Mouse (Mus musculus): ENCODE measurements around the gene Lrp4. TPM values are rescaled to one million over a fixed set of nuclear protein-coding genes. Genes with fewer than 3 reads are reported as not detected.

Lrp4 gene
- 13.9 and 15.4 TPM in 2 replicates for polyA plus RNA-seq (2015; fragmentation: Nextera tagmentation; extraction: Ambion mirVana)

GRCm38 (mm10) chr2:91457259-91457655, at the start of gene Lrp4:
Gene Lrp4, plus strand, starts transcription at chr2:91457511.
- Histone ChIP-seq H3K4me3 (ENCODE audit: low read length) (peak within 1 kb of the TSS; percentile 90), H3K27me3 (ENCODE audit: control insufficient read depth, insufficient read depth, low read depth, low read length) (no peaks in the 10 kb centered on the region), H3K27ac (ENCODE audit: low read length) (peak within 1 kb of the TSS; percentile 98), H3K9me3 (ENCODE audit: control insufficient read depth, low read length) (peaks cover 4% of the 10 kb centered on the region; the same call in 1 of the 2 replicates), H3K4me1 (replicated peaks; ENCODE audit: control insufficient read depth, insufficient read depth, low read length) (peaks cover 47% of the 10 kb centered on the region), H3K36me3 (ENCODE audit: control insufficient read depth, insufficient read depth, low read length) (no peaks in the 10 kb centered on the region), H3K9ac (ENCODE audit: low read length) (peak within 1 kb of the TSS; percentile 95), H3K4me2 (ENCODE audit: low read depth, low read length) (peak within 1 kb of the TSS; percentile 74)
- ATAC-seq (ENCODE audit: low read depth) = peak; percentile 83
- 0% methylated on average over 16 of the region's 36 CpGs for WGBS

DNA sequence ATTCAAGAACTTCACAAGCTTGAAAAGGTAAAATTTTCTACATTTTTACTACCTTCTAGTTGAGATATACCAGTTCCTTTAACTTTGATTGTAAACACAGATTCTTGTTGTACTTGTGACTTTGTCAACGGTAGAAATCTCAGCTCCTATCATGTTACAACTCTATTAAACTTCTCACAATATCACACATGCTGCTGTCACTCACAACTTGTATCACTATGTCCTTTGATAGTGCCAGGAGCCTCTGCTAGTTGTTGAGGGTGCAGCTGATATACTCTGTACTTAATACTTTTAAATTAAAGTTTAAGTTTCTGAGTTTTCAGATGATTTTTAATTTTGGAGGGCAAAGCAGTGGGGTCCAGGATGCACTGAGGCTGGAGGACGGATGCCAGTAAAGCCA, 49.3 kb upstream of the Lrp4 start:
- H3K36me3 ChIP-seq (ENCODE audit: control insufficient read depth, insufficient read depth, low read length) = no peaks in the 10 kb centered on the region
- no peak overlapping the region for H3K9ac ChIP-seq (ENCODE audit: low read length)
- ATAC-seq (ENCODE audit: low read depth) = no peak
- no peak overlapping the region for H3K27ac ChIP-seq (ENCODE audit: low read length)
- H3K4me1 ChIP-seq (replicated peaks; ENCODE audit: control insufficient read depth, insufficient read depth, low read length) = peaks cover 10% of the 10 kb centered on the region
- H3K27me3 ChIP-seq (ENCODE audit: control insufficient read depth, insufficient read depth, low read depth, low read length) = no peaks in the 10 kb centered on the region
- no peaks in the 10 kb centered on the region for H3K9me3 ChIP-seq (ENCODE audit: control insufficient read depth, low read length)
- 80% methylated on average over 2 of the region's 2 CpGs for WGBS
- H3K4me3 ChIP-seq (ENCODE audit: low read length) = no peak overlapping the region
- H3K4me2 ChIP-seq (ENCODE audit: low read depth, low read length) = no peak overlapping the region

DNA sequence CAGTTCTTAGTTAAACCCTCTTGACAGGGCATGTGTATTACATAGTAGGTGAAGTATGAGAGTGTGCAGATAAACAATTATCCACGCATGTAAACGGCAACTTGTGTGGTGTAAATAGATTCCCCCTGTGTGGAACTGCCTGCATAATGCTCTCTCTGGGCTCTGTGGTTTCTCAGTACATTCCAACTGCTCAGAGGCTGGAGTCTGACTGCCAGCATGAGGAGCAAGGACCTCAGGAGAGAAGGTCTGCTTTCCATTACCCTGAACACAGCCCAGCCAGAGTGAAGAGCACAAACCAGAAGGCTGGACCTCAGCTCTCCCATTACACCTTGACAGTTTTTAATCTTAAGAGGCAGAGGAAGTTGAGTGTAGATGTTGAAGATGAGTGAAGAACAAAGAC, 45.8 kb upstream of the Lrp4 start:
- Histone ChIP-seq H3K9ac (ENCODE audit: low read length) (no peak overlapping the region), H3K36me3 (ENCODE audit: control insufficient read depth, insufficient read depth, low read length) (no peaks in the 10 kb centered on the region), H3K4me1 (replicated peaks; ENCODE audit: control insufficient read depth, insufficient read depth, low read length) (peaks cover 8% of the 10 kb centered on the region), H3K4me2 (ENCODE audit: low read depth, low read length) (no peak overlapping the region), H3K9me3 (ENCODE audit: control insufficient read depth, low read length) (no peaks in the 10 kb centered on the region), H3K27me3 (ENCODE audit: control insufficient read depth, insufficient read depth, low read depth, low read length) (no peaks in the 10 kb centered on the region), H3K4me3 (ENCODE audit: low read length) (no peak overlapping the region), H3K27ac (ENCODE audit: low read length) (no peak overlapping the region)
- no peak for ATAC-seq (ENCODE audit: low read depth)
- 63% methylated on average over 2 of the region's 2 CpGs for WGBS

- ATAC-seq (ENCODE audit: low read depth) = peak; percentile 31; the same call in 1 of the 2 replicates
- no peaks in the 10 kb centered on the region for H3K36me3 ChIP-seq (ENCODE audit: control insufficient read depth, insufficient read depth, low read length)
- 41% methylated on average over 5 of the region's 5 CpGs for WGBS
Observed at GRCm38 (mm10) chr2:91412361-91412760, 45.0 kb upstream of the Lrp4 start.

DNA sequence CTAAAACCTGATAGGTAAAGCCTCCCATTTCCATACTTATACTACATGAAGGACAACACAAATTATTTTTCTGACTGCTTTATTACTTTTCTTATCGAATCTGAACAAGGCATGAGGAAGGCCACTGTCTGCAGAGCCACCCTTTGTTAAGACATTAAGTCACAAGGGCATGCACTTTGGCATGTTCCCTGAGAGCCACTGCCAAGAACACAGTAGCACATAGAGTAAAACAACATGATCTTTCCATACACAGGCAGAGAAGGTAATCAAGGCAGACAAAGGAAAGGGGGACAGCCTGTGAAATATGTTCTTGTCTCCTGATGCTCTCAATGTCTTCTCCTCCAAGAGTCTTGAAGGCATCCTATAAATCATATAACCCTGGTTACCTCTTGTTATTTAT, 43.5 kb upstream of the Lrp4 start:
- 85% methylated on average over 1 of the region's 1 CpGs for WGBS
- H3K9ac ChIP-seq (ENCODE audit: low read length) = no peak overlapping the region
- no peak overlapping the region for H3K27ac ChIP-seq (ENCODE audit: low read length)
- H3K4me3 ChIP-seq (ENCODE audit: low read length) = no peak overlapping the region
- ATAC-seq (ENCODE audit: low read depth) = no peak
- no peaks in the 10 kb centered on the region for H3K9me3 ChIP-seq (ENCODE audit: control insufficient read depth, low read length)
- H3K4me2 ChIP-seq (ENCODE audit: low read depth, low read length) = no peak overlapping the region
- H3K27me3 ChIP-seq (ENCODE audit: control insufficient read depth, insufficient read depth, low read depth, low read length) = no peaks in the 10 kb centered on the region
- peaks cover 8% of the 10 kb centered on the region for H3K4me1 ChIP-seq (replicated peaks; ENCODE audit: control insufficient read depth, insufficient read depth, low read length)
- H3K36me3 ChIP-seq (ENCODE audit: control insufficient read depth, insufficient read depth, low read length) = no peaks in the 10 kb centered on the region

More at GRCm38 (mm10) chr2:91412361-91412760, 45.0 kb upstream of the Lrp4 start:
- H3K9me3 ChIP-seq (ENCODE audit: control insufficient read depth, low read length) = no peaks in the 10 kb centered on the region
- H3K4me1 ChIP-seq (replicated peaks; ENCODE audit: control insufficient read depth, insufficient read depth, low read length) = peaks cover 8% of the 10 kb centered on the region
- H3K27me3 ChIP-seq (ENCODE audit: control insufficient read depth, insufficient read depth, low read depth, low read length) = no peaks in the 10 kb centered on the region
- no peak overlapping the region for H3K4me2 ChIP-seq (ENCODE audit: low read depth, low read length)
- no peak overlapping the region for H3K9ac ChIP-seq (ENCODE audit: low read length)
- H3K4me3 ChIP-seq (ENCODE audit: low read length) = no peak overlapping the region
- H3K27ac ChIP-seq (ENCODE audit: low read length) = peak overlapping the region; percentile 30; the same call in 1 of the 2 replicates

DNA sequence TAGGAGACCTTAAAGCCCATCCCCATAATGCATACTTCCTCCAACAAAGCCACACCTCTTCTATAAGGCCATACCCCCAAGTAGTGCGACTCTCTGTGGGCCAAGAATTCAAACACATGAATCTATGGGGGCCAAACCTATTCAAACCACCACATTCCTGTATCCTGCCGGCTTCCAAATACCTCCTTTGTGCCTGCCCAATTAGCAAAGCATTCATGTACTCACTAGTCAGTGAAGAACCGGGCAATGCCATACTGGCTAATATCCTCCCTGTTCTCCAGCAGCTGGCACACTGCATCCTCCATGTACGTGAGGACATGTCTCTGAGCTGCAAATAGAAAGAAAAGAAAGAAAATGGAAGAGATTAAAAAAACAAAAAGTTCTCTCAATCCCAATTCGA, 35.7 kb upstream of the Lrp4 start:
- H3K4me2 ChIP-seq (ENCODE audit: low read depth, low read length) = no peak overlapping the region
- no peak overlapping the region for H3K4me3 ChIP-seq (ENCODE audit: low read length)
- no peaks in the 10 kb centered on the region for H3K9me3 ChIP-seq (ENCODE audit: control insufficient read depth, low read length)
- no peak overlapping the region for H3K9ac ChIP-seq (ENCODE audit: low read length)
- 86% methylated on average over 5 of the region's 5 CpGs for WGBS
- peaks cover 4% of the 10 kb centered on the region; the same call in 1 of the 2 replicates for H3K4me1 ChIP-seq (replicated peaks; ENCODE audit: control insufficient read depth, insufficient read depth, low read length)
- peaks cover 7% of the 10 kb centered on the region for H3K36me3 ChIP-seq (ENCODE audit: control insufficient read depth, insufficient read depth, low read length)
- no peak for ATAC-seq (ENCODE audit: low read depth)
- no peaks in the 10 kb centered on the region for H3K27me3 ChIP-seq (ENCODE audit: control insufficient read depth, insufficient read depth, low read depth, low read length)
- H3K27ac ChIP-seq (ENCODE audit: low read length) = no peak overlapping the region

DNA sequence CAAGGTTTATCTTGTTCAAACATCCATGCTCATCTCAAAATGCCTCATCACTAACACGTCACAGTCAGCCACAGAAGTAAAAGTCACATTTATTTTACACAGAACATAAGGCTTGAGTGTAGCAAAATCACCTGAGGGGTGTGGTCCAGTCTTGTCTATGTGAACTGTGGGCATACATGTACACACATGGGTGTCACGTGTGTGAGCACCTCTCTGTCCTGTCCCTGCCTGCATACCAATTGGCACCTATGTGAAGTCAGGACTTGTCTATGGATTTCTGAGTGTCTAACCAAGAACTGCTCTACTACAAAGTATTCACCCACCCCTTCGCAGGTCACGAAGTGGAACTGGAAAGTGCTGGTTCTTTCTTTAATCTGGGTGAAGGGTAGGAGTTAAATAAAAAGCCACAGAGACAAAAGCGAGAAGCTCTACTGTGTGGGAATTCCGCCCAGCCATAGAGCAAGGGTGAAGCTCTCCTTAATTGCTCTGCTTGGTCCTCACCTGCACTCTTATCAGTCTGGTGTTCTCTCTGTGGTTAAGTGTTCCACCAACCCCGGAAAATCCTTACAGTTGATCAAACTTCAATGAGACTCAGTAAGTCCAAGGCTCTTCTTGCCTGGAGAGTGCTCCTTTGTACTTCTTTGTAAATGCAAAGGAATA, 33.1 kb upstream of the Lrp4 start:
- Histone ChIP-seq H3K4me3 (ENCODE audit: low read length) (no peak overlapping the region), H3K9ac (ENCODE audit: low read length) (no peak overlapping the region), H3K27me3 (ENCODE audit: control insufficient read depth, insufficient read depth, low read depth, low read length) (no peaks in the 10 kb centered on the region), H3K4me1 (replicated peaks; ENCODE audit: control insufficient read depth, insufficient read depth, low read length) (peaks cover 4% of the 10 kb centered on the region; the same call in 1 of the 2 replicates), H3K9me3 (ENCODE audit: control insufficient read depth, low read length) (no peaks in the 10 kb centered on the region), H3K36me3 (ENCODE audit: control insufficient read depth, insufficient read depth, low read length) (peaks cover 7% of the 10 kb centered on the region), H3K27ac (ENCODE audit: low read length) (no peak overlapping the region), H3K4me2 (ENCODE audit: low read depth, low read length) (no peak overlapping the region)
- ATAC-seq (ENCODE audit: low read depth) = no peak
- WGBS = 66% methylated on average over 7 of the region's 7 CpGs

GRCm38 (mm10) chr2:91426321-91426720, 31.0 kb upstream of the Lrp4 start:
- Histone ChIP-seq H3K4me3 (ENCODE audit: low read length) (no peak overlapping the region), H3K9ac (ENCODE audit: low read length) (no peak overlapping the region), H3K9me3 (ENCODE audit: control insufficient read depth, low read length) (no peaks in the 10 kb centered on the region), H3K27ac (ENCODE audit: low read length) (no peak overlapping the region), H3K4me2 (ENCODE audit: low read depth, low read length) (no peak overlapping the region), H3K4me1 (replicated peaks; ENCODE audit: control insufficient read depth, insufficient read depth, low read length) (peaks cover 9% of the 10 kb centered on the region), H3K27me3 (ENCODE audit: control insufficient read depth, insufficient read depth, low read depth, low read length) (no peaks in the 10 kb centered on the region), H3K36me3 (ENCODE audit: control insufficient read depth, insufficient read depth, low read length) (peaks cover 2% of the 10 kb centered on the region)
- ATAC-seq (ENCODE audit: low read depth) = no peak
- 69% methylated on average over 1 of the region's 1 CpGs for WGBS

- no peak overlapping the region for H3K27ac ChIP-seq (ENCODE audit: low read length)
- no peak for ATAC-seq (ENCODE audit: low read depth)
- H3K4me1 ChIP-seq (replicated peaks; ENCODE audit: control insufficient read depth, insufficient read depth, low read length) = peaks cover 9% of the 10 kb centered on the region
- no peaks in the 10 kb centered on the region for H3K27me3 ChIP-seq (ENCODE audit: control insufficient read depth, insufficient read depth, low read depth, low read length)
- no peak overlapping the region for H3K4me3 ChIP-seq (ENCODE audit: low read length)
- 81% methylated on average over 3 of the region's 3 CpGs for WGBS
- no peaks in the 10 kb centered on the region for H3K9me3 ChIP-seq (ENCODE audit: control insufficient read depth, low read length)
- no peak overlapping the region for H3K4me2 ChIP-seq (ENCODE audit: low read depth, low read length)
- no peaks in the 10 kb centered on the region for H3K36me3 ChIP-seq (ENCODE audit: control insufficient read depth, insufficient read depth, low read length)
- H3K9ac ChIP-seq (ENCODE audit: low read length) = no peak overlapping the region
Observed at GRCm38 (mm10) chr2:91429146-91429545, 28.2 kb upstream of the Lrp4 start.
